Mouse (Mus musculus): ENCODE results near the gene B4galnt1. TPM values are rescaled to one million over a fixed set of nuclear protein-coding genes. Genes with fewer than 3 reads are reported as not detected.
A peak's percentile ranks its signal among the peaks of the same experiment; 100 is the strongest.

Gene B4galnt1
- polyA plus RNA-seq, 1 experiment from 2014 or later: 2.4 TPM

DNA sequence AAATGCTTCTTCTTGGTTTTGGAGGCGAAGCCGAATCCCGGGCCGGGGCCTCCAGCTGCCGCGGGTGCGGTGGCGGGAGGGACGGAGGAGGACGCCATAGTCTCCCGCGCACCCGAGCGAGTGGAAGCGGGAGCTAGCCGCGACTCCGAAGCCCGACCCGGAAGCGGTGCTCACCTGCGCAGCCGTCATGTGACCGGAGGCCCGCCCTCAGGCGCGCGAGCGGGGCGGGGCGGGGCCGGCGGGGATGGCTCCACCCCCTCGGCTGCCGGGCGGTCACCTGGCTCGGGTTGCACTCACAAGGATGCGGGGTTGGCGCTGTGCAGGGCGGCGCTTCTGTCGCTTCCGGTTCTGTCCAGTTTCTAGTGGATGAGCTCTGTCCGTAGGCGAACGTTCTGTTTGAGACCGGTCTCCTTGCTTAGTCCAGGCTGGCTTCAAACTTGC is 46.4 kb downstream of the B4galnt1 start, which contains the start of gene Pip4k2c:
TSS of gene Pip4k2c (minus strand) at position 172 of the 441 bp plus-strand sequence.
- ATAC-seq (ENCODE audit: insufficient number of reproducible peaks, low FRiP score): peak; percentile 99
- under 1% methylated on average over 47 of the region's 47 CpGs for WGBS
- H3K4me3 ChIP-seq: peak within 1 kb of the TSS; percentile 74
- H3K4me2 ChIP-seq: peak within 1 kb of the TSS; percentile 86
- H3K27me3 ChIP-seq (replicated peaks): no peaks in the 10 kb centered on the region
- peaks cover 12% of the 10 kb centered on the region for H3K4me1 ChIP-seq (replicated peaks)
- H3K9me3 ChIP-seq (replicated peaks): no peaks in the 10 kb centered on the region
- H3K36me3 ChIP-seq: peaks cover 23% of the 10 kb centered on the region
- peak within 1 kb of the TSS; percentile 25 for H3K27ac ChIP-seq (ENCODE audit: poor library complexity, severe bottlenecking)
- H3K9ac ChIP-seq: peak within 1 kb of the TSS; percentile 80

DNA sequence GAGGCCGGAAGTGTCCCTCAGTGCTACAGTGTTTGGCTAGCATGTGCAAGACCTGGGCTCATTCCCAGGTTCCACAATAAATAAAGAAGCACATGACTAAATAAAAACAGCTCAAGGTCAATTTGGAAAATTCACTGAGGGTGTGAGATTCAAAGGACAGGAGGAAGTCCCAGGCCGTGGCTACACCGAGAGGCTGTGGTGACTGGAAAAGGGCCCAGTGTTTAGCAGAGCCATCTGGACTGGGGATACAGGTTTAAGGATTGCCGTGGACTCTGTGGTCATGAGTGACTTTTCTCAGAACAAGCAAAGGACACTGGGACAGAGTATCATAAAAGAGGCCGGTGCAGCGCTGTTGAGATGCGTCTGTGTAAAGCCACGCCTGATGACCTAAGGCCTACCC is 48.2 kb downstream of the B4galnt1 start:
- Histone ChIP-seq H3K27ac (ENCODE audit: poor library complexity, severe bottlenecking) (no peak overlapping the region), H3K4me3 (no peak overlapping the region), H3K36me3 (peaks cover 7% of the 10 kb centered on the region), H3K9ac (no peak overlapping the region), H3K27me3 (replicated peaks) (no peaks in the 10 kb centered on the region), H3K9me3 (replicated peaks) (no peaks in the 10 kb centered on the region), H3K4me1 (replicated peaks) (peaks cover 12% of the 10 kb centered on the region), H3K4me2 (no peak overlapping the region)
- ATAC-seq (ENCODE audit: insufficient number of reproducible peaks, low FRiP score): no peak
- WGBS: 88% methylated on average over 8 of the region's 8 CpGs

DNA sequence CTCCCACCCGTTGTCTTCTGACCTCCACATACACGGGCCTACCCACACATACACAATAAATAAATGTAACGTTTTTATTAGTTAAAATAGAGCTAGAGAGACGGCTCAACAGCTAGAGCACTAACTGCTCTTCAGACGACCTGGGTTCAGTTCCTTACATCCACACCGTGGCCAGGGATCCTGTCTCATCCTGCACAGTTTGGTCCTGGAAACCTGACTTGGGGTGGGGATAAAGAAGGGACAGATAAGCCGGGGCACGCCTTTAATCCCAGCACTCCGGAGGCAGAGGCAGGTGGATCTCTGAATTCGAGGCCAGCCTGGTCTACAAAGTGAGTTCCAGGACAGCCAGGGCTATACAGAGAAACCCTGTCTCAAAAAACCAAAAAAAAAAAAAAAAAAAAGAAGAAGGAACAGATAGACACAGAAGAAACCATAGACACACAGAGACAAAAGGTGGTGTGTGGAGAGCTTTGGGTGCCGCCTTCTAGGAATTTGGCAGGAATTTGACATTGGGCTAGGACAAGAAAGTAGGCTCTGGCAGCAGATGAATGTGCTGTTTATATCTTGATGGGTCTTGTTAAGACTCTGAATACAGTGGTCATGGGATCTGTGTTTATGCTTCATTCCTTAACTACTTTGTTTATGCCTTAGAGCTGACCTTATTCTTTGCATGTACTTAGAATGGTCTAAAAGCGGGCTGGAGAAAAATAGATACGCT is 48.8 kb downstream of the B4galnt1 start:
- no peak overlapping the region for H3K4me3 ChIP-seq
- no peak overlapping the region for H3K9ac ChIP-seq
- ATAC-seq (ENCODE audit: insufficient number of reproducible peaks, low FRiP score): no peak
- H3K27ac ChIP-seq (ENCODE audit: poor library complexity, severe bottlenecking): no peak overlapping the region
- peaks cover 12% of the 10 kb centered on the region for H3K4me1 ChIP-seq (replicated peaks)
- WGBS: 77% methylated on average over 13 of the region's 13 CpGs
- no peaks in the 10 kb centered on the region for H3K9me3 ChIP-seq (replicated peaks)
- H3K27me3 ChIP-seq (replicated peaks): no peaks in the 10 kb centered on the region
- H3K4me2 ChIP-seq: no peak overlapping the region
- 0 out of 2 replicates have a peak, but pooled peaks cover 2% of the 10 kb centered on the region for H3K36me3 ChIP-seq

DNA sequence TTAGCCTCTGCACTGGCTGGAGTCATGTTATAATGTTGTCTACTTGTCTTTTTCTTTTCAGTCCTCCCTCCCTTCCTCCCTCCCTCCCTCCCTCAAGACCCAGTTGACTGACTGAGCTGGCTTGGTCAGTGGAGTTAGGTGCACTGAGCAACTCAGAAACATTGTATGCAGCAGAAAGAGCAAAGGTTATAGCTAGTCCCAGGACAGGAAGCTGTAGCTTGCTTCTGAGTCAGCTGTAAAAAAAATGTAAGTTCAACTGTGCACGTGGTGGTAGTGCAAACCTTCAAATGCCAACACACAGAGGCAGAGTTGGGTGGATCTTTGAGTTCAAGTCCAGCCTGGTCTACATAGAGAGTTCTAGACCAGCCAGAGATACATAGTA is 49.4 kb downstream of the B4galnt1 start:
- ATAC-seq (ENCODE audit: insufficient number of reproducible peaks, low FRiP score): no peak
- Histone ChIP-seq H3K9me3 (replicated peaks) (no peaks in the 10 kb centered on the region), H3K4me3 (no peak overlapping the region), H3K4me2 (no peak overlapping the region), H3K4me1 (replicated peaks) (peaks cover 12% of the 10 kb centered on the region), H3K27me3 (replicated peaks) (no peaks in the 10 kb centered on the region), H3K36me3 (no peaks in the 10 kb centered on the region), H3K9ac (no peak overlapping the region), H3K27ac (ENCODE audit: poor library complexity, severe bottlenecking) (no peak overlapping the region)
- WGBS: 53% methylated on average over 1 of the region's 1 CpGs

DNA sequence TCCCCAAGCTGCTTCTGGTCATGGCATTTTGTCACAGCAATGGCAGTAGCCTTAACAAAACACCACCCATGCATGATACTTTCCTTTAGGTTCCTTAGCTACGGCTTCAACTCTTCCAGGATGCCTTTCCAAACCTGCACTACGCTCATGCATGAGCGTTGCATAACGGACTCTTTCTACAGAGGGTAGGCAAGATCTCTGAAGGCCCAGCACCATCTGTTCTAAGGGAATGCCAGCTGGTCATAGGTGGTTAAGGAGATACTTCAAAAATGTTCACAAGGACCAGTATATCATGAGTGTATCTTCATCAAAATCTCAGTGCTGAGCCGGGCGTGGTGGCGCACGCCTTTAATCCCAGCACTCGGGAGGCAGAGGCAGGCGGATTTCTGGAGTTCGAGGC is 51.4 kb downstream of the B4galnt1 start:
- Histone ChIP-seq H3K4me1 (replicated peaks) (no peaks in the 10 kb centered on the region), H3K4me2 (no peak overlapping the region), H3K36me3 (no peaks in the 10 kb centered on the region), H3K27ac (ENCODE audit: poor library complexity, severe bottlenecking) (no peak overlapping the region), H3K27me3 (replicated peaks) (no peaks in the 10 kb centered on the region), H3K4me3 (no peak overlapping the region), H3K9ac (no peak overlapping the region), H3K9me3 (replicated peaks) (0 out of 2 replicates have a peak, but pooled peaks cover 4% of the 10 kb centered on the region)
- no peak for ATAC-seq (ENCODE audit: insufficient number of reproducible peaks, low FRiP score)
- WGBS: 90% methylated on average over 11 of the region's 11 CpGs

DNA sequence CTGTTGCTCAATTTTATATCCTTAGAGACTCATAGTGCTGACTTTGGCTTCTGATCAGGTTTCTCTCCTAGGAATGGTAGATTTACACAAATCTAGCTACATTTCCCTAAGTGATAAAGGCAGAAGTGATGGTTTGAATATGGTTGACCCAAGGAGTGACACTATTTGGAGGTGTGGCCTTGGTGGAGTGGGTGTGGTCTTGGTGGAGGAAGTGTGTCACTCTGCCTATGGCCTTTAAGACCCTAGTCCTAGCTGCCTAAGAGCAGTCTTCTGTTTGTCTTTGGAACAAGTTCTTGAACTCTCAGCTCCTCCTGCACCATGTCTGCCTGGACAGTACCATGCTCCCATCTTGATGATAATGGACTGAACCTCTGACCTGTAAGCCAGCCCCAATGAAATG is 52.2 kb downstream of the B4galnt1 start:
- Histone ChIP-seq H3K9me3 (replicated peaks) (0 out of 2 replicates have a peak, but pooled peaks cover 4% of the 10 kb centered on the region), H3K36me3 (no peaks in the 10 kb centered on the region), H3K27me3 (replicated peaks) (no peaks in the 10 kb centered on the region), H3K4me2 (no peak overlapping the region), H3K4me3 (no peak overlapping the region), H3K4me1 (replicated peaks) (no peaks in the 10 kb centered on the region), H3K9ac (no peak overlapping the region), H3K27ac (ENCODE audit: poor library complexity, severe bottlenecking) (no peak overlapping the region)
- no peak for ATAC-seq (ENCODE audit: insufficient number of reproducible peaks, low FRiP score)

DNA sequence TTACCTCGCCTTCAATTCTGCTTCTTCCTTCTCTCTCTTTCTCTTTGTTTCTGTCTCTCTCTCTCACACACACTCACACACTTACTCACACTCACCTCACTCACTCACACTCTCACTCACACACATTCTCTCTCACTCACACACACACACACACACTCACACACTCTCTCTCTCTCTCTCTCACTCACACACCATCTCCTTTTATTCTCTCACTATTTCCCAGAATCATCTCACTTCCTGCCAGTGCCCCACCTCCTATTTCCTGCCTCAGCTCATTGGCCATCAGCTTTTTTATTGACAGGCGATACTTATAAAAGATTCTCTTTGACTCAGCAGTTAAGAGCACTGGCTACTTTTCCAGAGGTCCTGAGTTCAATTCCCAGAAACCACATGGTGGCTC is 53.3 kb downstream of the B4galnt1 start:
- Histone ChIP-seq H3K27me3 (replicated peaks) (no peaks in the 10 kb centered on the region), H3K36me3 (no peaks in the 10 kb centered on the region), H3K9me3 (replicated peaks) (0 out of 2 replicates have a peak, but pooled peaks cover 4% of the 10 kb centered on the region), H3K4me1 (replicated peaks) (no peaks in the 10 kb centered on the region), H3K27ac (ENCODE audit: poor library complexity, severe bottlenecking) (no peak overlapping the region), H3K4me2 (no peak overlapping the region), H3K9ac (no peak overlapping the region), H3K4me3 (no peak overlapping the region)
- no peak for ATAC-seq (ENCODE audit: insufficient number of reproducible peaks, low FRiP score)
- WGBS: 80% methylated on average over 2 of the region's 2 CpGs

Other genes starting within 250 kb of the B4galnt1 start
- gene Ctdsp2, start 186.5 kb upstream of the B4galnt1 start, polyA plus RNA-seq (2016; fragmentation: Nextera tagmentation; extraction: Ambion mirVana): 54.0 and 54.6 TPM in 2 replicates
- gene Avil, start 164.5 kb upstream of the B4galnt1 start, polyA plus RNA-seq (2016; fragmentation: Nextera tagmentation; extraction: Ambion mirVana): 0.19 and 0.22 TPM in 2 replicates
- gene Tsfm, start 134.4 kb upstream of the B4galnt1 start, polyA plus RNA-seq (2016; fragmentation: Nextera tagmentation; extraction: Ambion mirVana): 99.2 and 99.4 TPM in 2 replicates
- gene Mettl1, start 123.8 kb upstream of the B4galnt1 start, polyA plus RNA-seq (2016; fragmentation: Nextera tagmentation; extraction: Ambion mirVana): 37.0 and 37.1 TPM in 2 replicates
- gene Eef1akmt3, start 123.7 kb upstream of the B4galnt1 start, polyA plus RNA-seq (2016; fragmentation: Nextera tagmentation; extraction: Ambion mirVana): 0.14 and 0.18 TPM in 2 replicates
- 0.18 TPM in 1 of 2 replicates, not detected in the other for gene Cyp27b1, start 117.0 kb upstream of the B4galnt1 start, polyA plus RNA-seq (2016; fragmentation: Nextera tagmentation; extraction: Ambion mirVana)
- gene March9, start 105.0 kb upstream of the B4galnt1 start, polyA plus RNA-seq (2016; fragmentation: Nextera tagmentation; extraction: Ambion mirVana): 0.10 and 0.28 TPM in 2 replicates
- gene Cdk4, start 101.7 kb upstream of the B4galnt1 start, polyA plus RNA-seq (2016; fragmentation: Nextera tagmentation; extraction: Ambion mirVana): 1,080 and 1,140 TPM in 2 replicates
- gene Tspan31, start 95.0 kb upstream of the B4galnt1 start, polyA plus RNA-seq (2016; fragmentation: Nextera tagmentation; extraction: Ambion mirVana): 119 and 124 TPM in 2 replicates
- gene Agap2, start 89.9 kb upstream of the B4galnt1 start, polyA plus RNA-seq (2016; fragmentation: Nextera tagmentation; extraction: Ambion mirVana): 0.03 TPM in 1 of 2 replicates, not detected in the other
- 52.2 and 52.4 TPM in 2 replicates for gene Os9, start 44.1 kb upstream of the B4galnt1 start, polyA plus RNA-seq (2016; fragmentation: Nextera tagmentation; extraction: Ambion mirVana)
- gene Slc26a10, start 15.4 kb downstream of the B4galnt1 start, polyA plus RNA-seq (2016; fragmentation: Nextera tagmentation; extraction: Ambion mirVana): 20.2 and 21.0 TPM in 2 replicates
- gene Arhgef25, start 24.9 kb downstream of the B4galnt1 start, polyA plus RNA-seq (2016; fragmentation: Nextera tagmentation; extraction: Ambion mirVana): 21.3 and 23.1 TPM in 2 replicates
- 74.3 and 75.1 TPM in 2 replicates for gene Dtx3, start 30.5 kb downstream of the B4galnt1 start, polyA plus RNA-seq (2016; fragmentation: Nextera tagmentation; extraction: Ambion mirVana)
- 29.7 and 31.5 TPM in 2 replicates for gene Pip4k2c, start 46.4 kb downstream of the B4galnt1 start, polyA plus RNA-seq (2016; fragmentation: Nextera tagmentation; extraction: Ambion mirVana)
- gene Kif5a, start 98.1 kb downstream of the B4galnt1 start, polyA plus RNA-seq (2016; fragmentation: Nextera tagmentation; extraction: Ambion mirVana): 0.37 and 0.79 TPM in 2 replicates
- 133 and 136 TPM in 2 replicates for gene Dctn2, start 101.1 kb downstream of the B4galnt1 start, polyA plus RNA-seq (2016; fragmentation: Nextera tagmentation; extraction: Ambion mirVana)
- gene Mbd6, start 123.8 kb downstream of the B4galnt1 start, polyA plus RNA-seq (2016; fragmentation: Nextera tagmentation; extraction: Ambion mirVana): 13.6 and 14.6 TPM in 2 replicates
- gene Mars, start 146.6 kb downstream of the B4galnt1 start, polyA plus RNA-seq (2016; fragmentation: Nextera tagmentation; extraction: Ambion mirVana): 107 and 110 TPM in 2 replicates
- 0.89 and 1.8 TPM in 2 replicates for gene Arhgap9, start 156.7 kb downstream of the B4galnt1 start, polyA plus RNA-seq (2016; fragmentation: Nextera tagmentation; extraction: Ambion mirVana)
- 0.31 and 0.41 TPM in 2 replicates for gene Gli1, start 176.7 kb downstream of the B4galnt1 start, polyA plus RNA-seq (2016; fragmentation: Nextera tagmentation; extraction: Ambion mirVana)
- not detected in 2 replicates for gene Inhbe, start 189.2 kb downstream of the B4galnt1 start, polyA plus RNA-seq (2016; fragmentation: Nextera tagmentation; extraction: Ambion mirVana)
- gene Inhbc, start 205.2 kb downstream of the B4galnt1 start, polyA plus RNA-seq (2016; fragmentation: Nextera tagmentation; extraction: Ambion mirVana): not detected in 2 replicates
- gene R3hdm2, start 215.1 kb downstream of the B4galnt1 start, polyA plus RNA-seq (2016; fragmentation: Nextera tagmentation; extraction: Ambion mirVana): 35.8 and 36.6 TPM in 2 replicates